Mouse (Mus musculus): Measurements from ENCODE around the gene Cyb561a3.
A peak's percentile ranks its signal among the peaks of the same experiment; 100 is the strongest.
"Not testable (repeated sequence)": the region's sequence is repeated elsewhere in the genome, so short reads cannot be mapped to it uniquely, and the experiment has no call there.

Gene Cyb561a3

DNA sequence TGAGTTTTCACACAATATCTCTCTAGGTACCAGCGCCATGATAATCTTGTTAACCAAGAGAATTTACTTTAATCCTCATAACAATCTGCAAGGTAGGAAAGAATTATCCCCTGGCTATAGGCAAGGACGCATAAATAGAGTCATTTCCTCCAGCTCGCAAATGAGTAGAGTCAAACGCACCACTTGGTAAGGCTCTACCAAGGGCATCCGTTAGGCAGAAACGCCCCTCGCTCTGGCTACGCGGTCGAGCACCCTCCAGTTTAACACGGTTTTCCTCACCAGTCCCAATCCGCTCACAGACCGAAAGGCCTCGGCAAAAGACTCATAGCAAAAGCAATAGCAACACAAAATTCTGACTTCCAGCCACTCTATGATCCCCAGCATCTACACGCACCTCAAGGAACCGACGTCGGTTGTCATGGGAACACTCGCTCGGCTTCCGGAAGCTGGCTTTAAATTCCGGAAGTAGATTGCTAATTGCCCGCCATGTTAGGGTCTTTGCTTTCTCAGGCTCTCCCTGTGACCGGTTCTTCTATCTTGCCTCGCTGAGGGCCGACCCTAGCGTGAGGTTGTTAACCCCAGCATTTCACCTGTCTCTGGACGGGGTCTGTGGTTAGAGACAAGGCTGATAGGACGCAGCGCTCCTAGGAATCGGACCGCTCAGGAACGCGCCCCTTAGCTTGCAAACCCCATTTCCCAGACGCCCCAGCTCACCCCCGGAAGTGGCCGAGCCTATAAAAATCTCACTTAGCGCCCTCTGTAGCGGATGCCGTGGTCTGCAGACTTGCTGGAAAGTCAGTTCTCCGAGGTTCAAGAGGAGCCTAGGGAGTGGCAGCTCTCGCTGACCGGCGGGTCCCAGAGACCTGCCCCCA, at the start of gene Cyb561a3, which contains the start of gene Tmem138:
Gene Cyb561a3 (plus strand): TSS at position 483 of the 872 bp plus-strand sequence.
Gene Tmem138 (minus strand): TSS at position 673 of the 872 bp plus-strand sequence.
- DNase-seq (ENCODE audit: extremely low read depth, low read depth, low spot score): peak; percentile 61

DNA sequence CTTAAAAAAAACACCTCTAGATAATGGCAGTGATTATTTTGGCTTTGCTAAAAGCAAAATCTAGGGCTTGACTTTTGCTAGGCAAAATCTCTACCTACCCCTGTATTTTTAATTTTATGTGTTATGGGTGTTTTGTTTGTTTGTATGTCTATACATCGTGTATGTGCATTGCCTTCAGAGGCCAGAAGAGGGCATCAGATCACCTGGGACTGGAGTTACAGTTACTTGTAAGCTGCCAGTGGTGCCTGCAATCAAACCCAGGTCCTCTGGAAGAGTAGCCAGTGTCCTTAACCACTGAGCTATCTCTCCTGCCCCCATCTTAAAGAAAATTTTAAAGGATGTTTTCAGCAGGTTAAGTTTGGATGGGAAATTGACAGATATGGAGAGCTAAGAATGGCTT, 46.9 kb upstream of the Cyb561a3 start:
- DNase-seq (ENCODE audit: extremely low read depth, low read depth, low spot score): no peak

DNA sequence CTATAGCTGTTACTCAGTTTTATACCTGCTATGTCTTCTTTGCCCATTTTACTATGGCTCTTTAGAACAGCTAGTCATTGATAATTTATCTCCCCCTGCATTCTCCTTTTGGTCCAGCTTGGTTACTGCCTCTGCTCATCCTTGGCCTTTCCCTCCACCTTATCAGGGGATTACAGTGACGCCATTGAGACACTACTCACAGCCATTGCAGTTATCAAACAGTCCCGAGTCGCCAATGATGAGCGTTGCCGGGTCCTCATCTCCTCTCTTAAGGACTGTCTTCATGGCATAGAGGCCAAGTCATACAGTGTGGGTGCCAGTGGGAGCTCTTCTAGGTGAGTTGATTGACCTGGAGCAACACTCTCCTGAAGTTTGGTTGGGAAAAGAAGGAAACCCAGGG, 37.5 kb upstream of the Cyb561a3 start:
- DNase-seq (ENCODE audit: extremely low read depth, low read depth, low spot score): no peak

DNA sequence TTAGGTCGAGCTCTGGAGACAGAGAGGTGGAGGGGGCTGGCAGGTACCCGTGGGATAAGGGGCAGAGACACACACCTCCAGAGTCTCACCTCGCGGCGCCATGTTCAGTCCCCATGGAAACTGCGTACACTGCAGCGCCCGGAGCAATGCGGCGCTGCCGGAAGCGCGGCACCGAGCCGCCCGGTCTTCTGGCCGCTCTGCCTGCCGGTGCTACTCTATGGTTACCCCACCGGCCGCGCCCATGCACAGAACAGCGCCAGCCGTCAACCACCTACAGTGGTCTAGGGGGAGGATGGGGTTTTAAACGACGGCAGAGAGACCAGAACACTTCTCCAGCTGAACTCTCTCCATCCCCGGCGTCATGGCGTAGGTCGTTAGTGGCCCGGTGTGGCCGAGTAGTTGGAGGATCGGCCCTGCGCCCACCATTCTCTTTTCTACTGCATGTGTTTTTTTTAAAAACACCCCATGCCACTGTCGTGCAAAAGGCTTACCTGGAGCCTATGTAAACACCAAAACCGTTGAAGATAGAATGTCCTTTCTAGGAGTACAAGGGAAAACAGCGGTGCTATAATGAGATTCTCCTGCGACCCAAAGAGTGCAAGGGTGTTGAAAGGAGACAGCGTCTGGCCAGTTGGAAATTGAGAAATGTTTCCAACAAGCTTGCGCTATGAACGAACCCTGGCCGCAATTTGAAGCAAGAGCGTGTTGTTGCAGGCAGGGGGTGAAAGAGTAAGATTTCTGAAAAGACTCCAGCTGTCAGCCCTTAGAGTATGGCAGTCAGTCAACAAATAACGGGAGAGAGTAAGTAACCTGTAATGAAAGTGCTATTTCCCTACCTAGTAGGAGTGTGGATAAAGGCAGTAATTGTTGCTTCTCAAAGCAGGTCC, 21.1 kb upstream of the Cyb561a3 start, which contains the start of gene Tmem216:
Gene Tmem216 (minus strand): TSS at position 615 of the 887 bp plus-strand sequence.
- peak; percentile 33 for DNase-seq (ENCODE audit: extremely low read depth, low read depth, low spot score)

DNA sequence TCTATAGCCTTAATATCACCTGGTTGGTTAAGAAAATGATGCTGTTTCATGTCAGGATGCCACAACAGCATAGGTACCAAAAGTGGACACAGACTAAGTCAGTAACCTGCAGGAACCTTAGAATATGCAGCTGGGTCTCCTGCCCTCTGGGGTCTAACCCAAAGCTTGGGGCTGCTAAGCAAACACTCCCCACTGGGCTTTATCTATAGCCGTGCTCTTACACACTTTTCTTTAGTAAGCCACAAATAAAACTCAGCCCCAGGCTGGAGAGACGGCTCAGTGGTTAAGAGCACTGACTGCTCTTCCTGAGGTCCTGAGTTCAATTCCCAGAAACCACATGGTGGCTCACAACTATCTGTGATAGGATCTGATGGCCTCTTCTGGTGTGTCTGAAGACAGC, 20.0 kb upstream of the Cyb561a3 start:
- no peak for DNase-seq (ENCODE audit: extremely low read depth, low read depth, low spot score)

DNA sequence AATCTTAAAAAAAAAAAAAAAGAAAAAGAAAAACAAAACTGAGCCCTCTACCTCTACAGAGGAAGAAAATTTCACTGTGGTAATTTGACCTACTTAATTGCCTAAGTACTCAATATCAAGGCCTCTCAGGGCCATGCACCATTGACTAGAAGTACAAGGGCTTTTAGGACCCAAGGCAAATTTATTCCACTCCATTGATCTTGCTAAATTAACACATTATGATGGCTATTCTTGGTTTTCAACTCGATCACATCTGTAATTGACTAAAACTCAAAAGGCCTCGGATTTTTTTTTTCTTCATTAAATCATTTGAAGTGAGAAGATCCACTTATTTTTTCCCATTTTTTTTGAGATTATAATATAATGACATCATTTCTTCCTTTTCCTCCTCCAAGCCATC, 19.5 kb upstream of the Cyb561a3 start:
- no peak for DNase-seq (ENCODE audit: extremely low read depth, low read depth, low spot score)

DNA sequence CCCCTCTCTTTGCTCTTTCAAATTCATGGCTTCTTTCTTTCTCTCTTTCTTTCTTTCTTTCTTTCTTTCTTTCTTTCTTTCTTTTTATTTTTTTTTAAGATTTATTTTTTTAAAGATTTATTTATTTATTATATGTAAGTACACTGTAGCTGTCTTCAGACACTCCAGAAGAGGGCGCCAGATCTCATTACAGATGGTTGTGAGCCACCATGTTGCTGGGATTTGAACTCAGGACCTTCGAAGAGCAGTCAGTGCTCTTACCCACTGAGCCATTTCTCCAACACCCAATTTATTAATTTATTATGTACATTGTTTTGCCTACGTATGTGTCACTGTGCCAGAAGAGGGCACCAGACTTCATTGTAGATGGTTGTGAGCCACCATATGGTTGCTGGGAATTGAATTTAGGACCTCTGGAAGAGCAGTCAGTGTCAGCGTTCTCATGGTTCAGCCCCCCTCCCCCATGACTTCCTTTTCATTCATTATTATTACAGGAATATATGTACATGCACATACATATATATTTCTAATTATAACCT, 19.1 kb upstream of the Cyb561a3 start:
- not testable (repeated sequence) for DNase-seq (ENCODE audit: extremely low read depth, low read depth, low spot score)

DNA sequence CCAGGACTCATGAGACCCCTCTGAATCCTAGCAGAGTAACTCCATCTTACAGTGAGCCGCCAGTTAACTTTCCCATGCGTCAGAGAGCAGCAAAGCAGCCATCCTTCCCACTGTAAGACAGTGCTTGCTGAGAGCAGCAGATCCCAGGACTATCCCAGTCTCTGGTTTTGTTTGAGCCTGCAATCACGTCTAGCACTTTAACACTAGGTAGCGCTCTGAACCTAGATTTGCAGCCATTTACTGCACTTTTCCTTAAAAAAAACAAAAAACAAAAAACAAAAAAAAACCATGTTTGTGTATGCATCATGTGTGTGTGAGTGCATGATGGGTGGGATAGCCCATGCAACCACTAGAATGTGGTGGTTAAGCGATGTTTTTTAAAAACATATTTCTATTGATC, 16.9 kb upstream of the Cyb561a3 start:
- no peak for DNase-seq (ENCODE audit: extremely low read depth, low read depth, low spot score)

DNA sequence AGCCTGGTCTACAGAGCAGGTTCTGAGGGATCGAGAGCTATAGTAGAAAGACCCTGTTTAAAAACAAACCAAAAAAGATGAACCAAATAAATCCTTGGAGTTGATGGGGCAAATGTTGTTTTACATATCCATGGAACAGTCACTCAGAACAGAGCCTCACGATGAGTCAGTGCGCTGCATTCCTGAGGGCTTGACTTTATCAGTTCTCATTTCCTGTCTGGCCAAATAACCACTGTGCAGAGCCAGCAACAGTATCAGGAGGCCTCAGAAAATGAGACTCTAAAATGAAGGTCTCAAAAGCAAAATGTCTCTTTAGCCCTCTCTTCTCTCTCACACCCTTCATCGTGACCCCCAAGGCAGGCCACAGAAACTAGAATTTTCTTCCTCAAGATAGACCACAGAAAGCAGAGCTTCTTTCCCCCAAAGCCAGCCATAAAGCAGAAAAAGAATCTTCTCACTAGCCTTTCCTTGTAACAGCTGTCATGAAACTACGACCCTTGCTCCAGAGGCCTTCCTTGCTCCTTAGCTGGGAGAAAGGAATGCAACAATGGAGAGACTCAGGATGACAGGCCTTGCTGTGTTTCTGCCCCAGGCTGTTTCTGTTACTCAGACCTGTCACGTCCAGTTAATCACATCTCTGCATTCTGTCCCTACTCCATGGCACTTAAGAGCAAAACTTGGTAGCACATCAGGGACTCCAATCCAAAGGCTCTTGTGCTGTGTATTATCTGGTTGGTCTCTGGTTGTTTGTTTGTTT, 15.2 kb upstream of the Cyb561a3 start:
- DNase-seq (ENCODE audit: extremely low read depth, low read depth, low spot score): peak; percentile 23

DNA sequence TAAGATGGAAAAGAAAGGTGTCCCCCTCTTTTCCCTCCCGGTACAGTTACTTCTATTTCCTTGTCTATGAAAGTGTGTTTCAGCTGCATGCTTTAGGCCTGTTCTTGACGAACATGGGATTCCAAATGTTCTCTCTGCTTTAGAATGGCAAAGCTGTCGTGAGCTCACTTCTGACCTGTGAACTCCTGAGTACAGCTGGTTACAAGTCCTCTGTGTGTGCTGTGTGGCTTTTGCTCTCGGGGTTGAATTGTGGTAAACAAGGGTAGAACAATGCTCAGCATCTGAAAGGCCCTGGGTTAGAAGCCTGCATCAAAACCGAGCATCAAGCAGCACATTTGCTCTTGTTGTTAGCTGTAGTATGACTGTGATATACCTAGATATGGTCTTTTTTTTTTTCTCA, 14.6 kb upstream of the Cyb561a3 start:
- no peak for DNase-seq (ENCODE audit: extremely low read depth, low read depth, low spot score)

DNA sequence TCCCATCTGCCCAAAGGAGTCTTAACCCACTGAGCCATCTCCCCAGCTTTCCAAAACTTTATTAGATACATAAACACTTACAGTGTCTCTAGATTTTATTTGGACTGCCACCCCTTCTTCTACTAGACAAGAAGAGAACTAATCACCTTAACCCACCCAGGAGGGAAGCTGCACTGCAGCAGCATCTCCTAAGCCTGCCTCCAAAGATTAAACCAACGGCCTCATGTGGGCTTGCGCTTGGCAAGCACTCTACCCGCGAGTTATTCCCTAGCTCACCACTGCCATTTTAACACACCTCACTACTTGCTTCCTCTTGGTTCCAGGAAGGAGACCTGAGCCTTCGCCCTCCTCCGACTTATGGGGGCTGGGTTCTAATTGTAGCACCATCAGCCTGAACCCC, 12.7 kb upstream of the Cyb561a3 start:
- no peak for DNase-seq (ENCODE audit: extremely low read depth, low read depth, low spot score)

DNA sequence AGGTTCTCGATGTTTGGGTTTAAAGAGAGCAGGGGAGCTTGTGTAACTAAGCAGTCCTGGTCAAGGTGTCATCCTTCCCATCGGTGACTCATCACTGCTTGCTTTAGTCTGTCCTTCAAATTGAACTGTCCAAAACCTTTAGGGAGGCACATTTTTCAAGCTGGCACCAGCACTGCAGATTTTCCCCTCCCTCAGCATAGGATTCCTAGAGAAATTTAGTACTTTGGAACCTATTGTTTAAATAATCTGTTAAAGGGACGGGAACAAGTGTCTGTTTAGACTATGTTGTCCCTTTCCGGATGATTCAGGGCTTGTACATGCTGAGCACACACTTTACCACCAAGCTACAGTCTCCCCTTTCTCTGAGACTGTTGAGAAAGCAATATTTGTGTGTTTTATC, 11.8 kb upstream of the Cyb561a3 start:
- DNase-seq (ENCODE audit: extremely low read depth, low read depth, low spot score): no peak

DNA sequence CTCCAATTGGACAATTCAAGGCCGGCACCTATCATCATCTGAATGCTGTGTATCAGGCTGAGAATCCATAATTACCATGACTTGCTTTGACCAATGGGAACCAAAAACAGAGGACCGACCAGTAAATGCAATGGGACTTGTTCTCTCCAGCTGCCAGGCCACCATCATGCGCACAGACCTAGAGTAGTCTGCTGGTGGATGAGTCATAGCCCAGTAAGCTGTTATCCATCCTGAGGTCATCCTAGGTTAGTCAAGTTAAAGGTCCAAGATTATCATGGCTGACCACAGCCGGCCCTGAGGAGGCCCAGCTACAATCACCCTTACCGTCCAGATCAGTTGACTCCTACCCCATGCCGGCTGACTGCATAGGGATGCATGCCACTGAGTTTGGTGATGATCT, 7.3 kb upstream of the Cyb561a3 start:
- no peak for DNase-seq (ENCODE audit: extremely low read depth, low read depth, low spot score)

DNA sequence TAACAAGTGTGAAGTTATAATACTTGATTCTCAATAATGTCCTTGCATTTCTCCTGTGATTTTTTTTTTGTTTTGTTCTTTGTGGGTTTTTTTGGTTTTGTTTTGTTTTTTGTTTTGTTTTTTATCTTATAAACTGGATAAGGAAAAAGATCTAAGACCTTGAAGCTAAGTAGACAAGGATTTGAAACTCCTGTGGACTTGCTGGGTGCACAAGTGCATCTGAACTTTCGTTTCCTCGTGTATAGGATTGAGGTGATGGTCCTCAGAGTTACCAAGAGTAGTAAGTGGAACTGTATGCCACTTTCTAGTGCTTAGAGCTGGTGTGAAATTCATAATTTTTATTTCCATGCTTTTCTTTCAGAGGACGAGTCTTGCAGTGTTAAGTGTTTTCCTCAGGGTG, 3.1 kb downstream of the Cyb561a3 start:
- no peak for DNase-seq (ENCODE audit: extremely low read depth, low read depth, low spot score)

DNA sequence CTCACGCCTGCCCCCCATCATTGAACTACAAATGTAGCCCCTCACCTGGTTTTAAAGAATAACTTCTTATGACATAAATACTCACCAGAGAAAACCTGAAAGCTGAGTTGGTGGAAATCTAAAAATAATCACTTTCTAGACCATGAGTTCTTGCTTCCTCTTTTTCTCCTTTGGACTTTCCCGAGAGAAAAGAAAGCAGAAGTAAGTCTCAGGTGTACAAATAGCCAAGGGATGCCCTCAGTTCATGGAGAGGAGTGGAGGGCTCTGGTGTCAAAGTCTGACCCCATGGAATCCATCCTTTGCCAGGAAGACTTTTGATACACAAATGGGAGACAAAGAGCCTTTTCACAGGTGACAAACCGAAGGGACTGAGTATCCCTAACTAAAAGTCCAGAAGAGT, 3.8 kb downstream of the Cyb561a3 start:
- DNase-seq (ENCODE audit: extremely low read depth, low read depth, low spot score): no peak

DNA sequence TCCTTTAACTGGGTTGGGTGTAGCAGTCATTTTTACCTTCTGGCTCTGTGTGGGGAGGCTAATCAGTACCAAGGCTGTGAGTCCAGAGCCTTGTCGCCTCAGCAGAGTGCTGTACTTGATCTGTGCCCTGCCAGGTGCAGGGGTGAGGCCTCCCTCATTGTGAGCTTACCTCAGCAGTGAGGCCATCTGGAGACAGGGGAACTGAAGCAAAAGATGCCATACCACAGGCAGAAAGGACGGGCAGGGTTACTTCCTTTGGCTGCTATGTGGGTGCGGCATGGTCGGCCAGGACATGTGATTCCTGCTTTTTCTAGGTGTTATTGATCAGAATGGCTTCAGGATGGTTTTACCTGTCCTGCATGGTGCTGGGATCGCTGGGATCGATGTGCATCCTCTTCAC, 5.0 kb downstream of the Cyb561a3 start:
- DNase-seq (ENCODE audit: extremely low read depth, low read depth, low spot score): no peak

DNA sequence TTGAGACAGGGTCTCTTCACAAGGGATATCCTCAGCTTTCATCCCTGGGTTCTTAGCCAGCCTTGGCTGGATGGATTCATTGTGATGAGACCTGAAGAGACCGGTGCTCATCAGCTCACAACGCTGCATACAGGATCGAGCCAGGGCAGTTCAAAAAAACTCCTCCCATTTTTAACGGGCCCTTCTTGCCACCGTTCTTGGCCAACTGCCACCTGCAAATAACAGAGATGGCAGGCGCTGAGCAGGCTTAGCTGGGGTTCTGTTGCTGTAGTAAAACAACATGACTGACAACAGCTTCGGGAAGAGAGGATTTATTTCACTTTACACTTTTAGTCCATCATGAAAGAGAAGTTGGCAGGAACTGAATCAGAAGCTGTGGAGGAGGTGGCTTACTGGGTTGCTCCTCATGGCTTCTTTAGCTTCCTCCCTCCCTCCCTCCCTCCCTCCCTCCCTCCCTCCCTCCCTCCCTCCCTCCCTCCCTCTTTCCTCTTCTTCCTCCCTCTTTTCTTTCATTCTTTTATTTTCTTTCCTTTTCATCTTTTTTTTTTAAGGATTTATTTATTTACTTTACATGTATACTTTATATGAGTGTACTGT, 6.7 kb downstream of the Cyb561a3 start:
- DNase-seq (ENCODE audit: extremely low read depth, low read depth, low spot score): no peak

DNA sequence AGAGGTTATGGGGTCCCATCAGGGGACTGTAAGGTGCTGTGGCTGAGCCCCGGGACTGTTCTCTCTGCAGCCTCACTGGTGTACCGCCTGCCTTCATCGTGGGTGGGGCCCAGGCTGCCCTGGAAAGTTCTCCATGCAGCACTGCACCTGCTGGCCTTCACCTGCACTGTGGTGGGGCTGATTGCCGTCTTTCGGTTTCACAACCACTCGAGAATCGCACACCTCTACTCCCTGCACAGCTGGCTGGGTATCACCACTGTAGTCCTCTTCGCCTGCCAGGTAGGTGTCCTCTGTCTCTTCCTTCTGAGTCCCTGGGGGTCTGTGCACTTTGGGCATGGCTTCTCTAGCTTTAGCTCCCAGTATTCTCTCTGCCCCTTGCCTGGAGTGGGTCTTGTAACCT, 8.1 kb downstream of the Cyb561a3 start:
- DNase-seq (ENCODE audit: extremely low read depth, low read depth, low spot score): no peak

DNA sequence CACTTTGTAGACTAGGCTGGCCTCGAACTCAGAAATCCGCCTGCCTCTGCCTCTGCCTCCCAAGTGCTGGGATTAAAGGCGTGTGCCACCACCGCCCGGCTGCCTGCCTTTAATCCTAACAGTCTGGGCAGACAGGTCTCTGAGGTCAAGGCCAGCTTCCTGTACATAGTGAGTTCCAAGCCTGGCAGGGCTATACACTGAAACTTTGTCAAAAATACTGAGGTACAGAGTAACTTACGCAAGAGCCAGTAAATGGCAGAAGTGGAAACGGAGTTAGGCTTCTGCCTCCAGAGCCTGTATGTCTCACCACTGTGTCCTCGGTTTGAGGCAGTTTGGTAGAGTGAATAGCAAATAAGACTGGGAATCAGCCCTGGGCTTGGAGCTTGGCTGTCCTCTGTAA, 10.3 kb downstream of the Cyb561a3 start:
- DNase-seq (ENCODE audit: extremely low read depth, low read depth, low spot score): no peak

DNA sequence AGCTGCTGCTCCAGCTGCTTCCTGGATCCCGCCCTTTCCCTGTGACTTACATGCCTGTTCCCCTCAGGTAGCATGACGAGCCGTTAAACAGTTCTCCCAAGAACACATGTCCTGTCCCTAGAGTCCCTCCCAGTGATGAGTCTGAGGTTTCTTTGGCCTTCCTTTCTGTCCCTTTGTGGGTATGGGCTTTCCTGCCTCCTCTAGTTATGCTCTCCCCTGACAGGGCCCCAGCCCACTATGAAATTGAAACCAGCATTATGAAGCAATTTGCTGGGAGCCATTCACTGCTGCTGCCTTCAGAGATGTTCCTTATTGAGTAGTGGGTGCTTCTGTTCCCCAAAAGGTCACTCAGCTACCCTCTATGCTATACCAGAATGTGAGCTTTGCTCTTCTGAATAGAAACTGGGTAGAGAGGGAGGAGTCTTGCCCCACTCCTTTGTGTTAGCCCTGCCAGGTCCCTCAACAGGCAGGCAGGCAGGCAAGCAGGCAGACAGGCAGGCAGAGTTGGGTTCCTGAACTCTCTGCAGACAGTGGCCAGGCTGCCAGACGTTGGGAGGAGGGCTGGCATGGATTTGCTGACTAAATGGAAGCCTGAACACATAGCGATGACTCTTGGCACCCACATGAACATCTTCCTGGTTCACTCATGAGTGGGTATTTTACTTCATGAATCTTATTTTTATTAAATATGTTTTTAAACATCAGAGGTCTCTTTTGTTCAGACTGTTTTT, 12.3 kb downstream of the Cyb561a3 start:
- DNase-seq (ENCODE audit: extremely low read depth, low read depth, low spot score): no peak

Measured in fat pad, adult 2 months (tissue).